Mouse (Mus musculus): ENCODE results near the gene Tnfsf12. TPM values are rescaled to one million over a fixed set of nuclear protein-coding genes. Genes with fewer than 3 reads are reported as not detected.
"Not testable (repeated sequence)": the region's sequence is repeated elsewhere in the genome, so short reads cannot be mapped to it uniquely, and the experiment has no call there.

The Tnfsf12 gene
- polyA plus RNA-seq (2012; ENCODE audit: insufficient read depth, insufficient read length, low replicate concordance, missing spikeins), result not detected in 2 replicates

- peak within 1 kb of the TSS; percentile 34 for H3K4me3 ChIP-seq (ENCODE audit: insufficient read depth, low read depth, low read length)
- no peak within 1 kb of the TSS; the same call in 1 of the 2 replicates for H3K27ac ChIP-seq (ENCODE audit: insufficient read depth, low read depth, low read length)
- peaks cover 15% of the 10 kb centered on the region for H3K4me1 ChIP-seq (ENCODE audit: control insufficient read depth, insufficient read depth, low read length)
- TF ChIP-seq CTCF (IDR thresholded peaks at IDR 0.05; ENCODE audit: insufficient read depth, low read depth, low read length), result no peak
- no peak for TF ChIP-seq POLR2A (IDR thresholded peaks at IDR 0.05; ENCODE audit: insufficient read depth, low read depth, low read length)
- WGBS, result 5% methylated on average over 40 of the region's 41 CpGs
These were observed at the start of gene Tnfsf12, which contains the start of gene Tnfsfm13 for GRCm38 (mm10) chr11:69695361-69696181. Gene Tnfsf12 (minus strand): TSS chr11:69695849. Gene Tnfsfm13 (minus strand): TSS chr11:69696098.

GRCm38 (mm10) chr11:69731408-69731807, 35.8 kb upstream of the Tnfsf12 start:
- not testable (repeated sequence) for H3K4me1 ChIP-seq (ENCODE audit: control insufficient read depth, insufficient read depth, low read length); H3K27ac ChIP-seq (ENCODE audit: insufficient read depth, low read depth, low read length); H3K4me3 ChIP-seq (ENCODE audit: insufficient read depth, low read depth, low read length)
- 90% methylated on average over 2 of the region's 3 CpGs for WGBS

GRCm38 (mm10) chr11:69729063-69729462, 33.4 kb upstream of the Tnfsf12 start:
- Histone ChIP-seq H3K4me3 (ENCODE audit: insufficient read depth, low read depth, low read length) (no peak overlapping the region), H3K27ac (ENCODE audit: insufficient read depth, low read depth, low read length) (no peak overlapping the region), H3K4me1 (ENCODE audit: control insufficient read depth, insufficient read depth, low read length) (no peaks in the 10 kb centered on the region)
- TF ChIP-seq CTCF (IDR thresholded peaks at IDR 0.05; ENCODE audit: insufficient read depth, low read depth, low read length) (no peak), POLR2A (IDR thresholded peaks at IDR 0.05; ENCODE audit: insufficient read depth, low read depth, low read length) (no peak)
- 32% methylated on average over 3 of the region's 3 CpGs for WGBS

GRCm38 (mm10) chr11:69725951-69726350, 30.3 kb upstream of the Tnfsf12 start:
- H3K27ac ChIP-seq (ENCODE audit: insufficient read depth, low read depth, low read length), result no peak overlapping the region
- TF ChIP-seq CTCF (IDR thresholded peaks at IDR 0.05; ENCODE audit: insufficient read depth, low read depth, low read length) (no peak), POLR2A (IDR thresholded peaks at IDR 0.05; ENCODE audit: insufficient read depth, low read depth, low read length) (no peak)
- H3K4me1 ChIP-seq (ENCODE audit: control insufficient read depth, insufficient read depth, low read length), result no peaks in the 10 kb centered on the region
- 48% methylated on average over 5 of the region's 5 CpGs for WGBS
- H3K4me3 ChIP-seq (ENCODE audit: insufficient read depth, low read depth, low read length), result no peak overlapping the region

- H3K4me3 ChIP-seq (ENCODE audit: insufficient read depth, low read depth, low read length), result no peak overlapping the region
- no peak overlapping the region for H3K27ac ChIP-seq (ENCODE audit: insufficient read depth, low read depth, low read length)
- 60% methylated on average over 2 of the region's 2 CpGs for WGBS
- no peaks in the 10 kb centered on the region for H3K4me1 ChIP-seq (ENCODE audit: control insufficient read depth, insufficient read depth, low read length)
- TF ChIP-seq POLR2A (IDR thresholded peaks at IDR 0.05; ENCODE audit: insufficient read depth, low read depth, low read length), result no peak
- TF ChIP-seq CTCF (IDR thresholded peaks at IDR 0.05; ENCODE audit: insufficient read depth, low read depth, low read length), result no peak
These were observed 27.4 kb upstream of the Tnfsf12 start for GRCm38 (mm10) chr11:69723074-69723473.

- Histone ChIP-seq H3K27ac (ENCODE audit: insufficient read depth, low read depth, low read length) (no peak overlapping the region), H3K4me1 (ENCODE audit: control insufficient read depth, insufficient read depth, low read length) (no peaks in the 10 kb centered on the region), H3K4me3 (ENCODE audit: insufficient read depth, low read depth, low read length) (no peak overlapping the region)
- TF ChIP-seq CTCF (IDR thresholded peaks at IDR 0.05; ENCODE audit: insufficient read depth, low read depth, low read length) (no peak), POLR2A (IDR thresholded peaks at IDR 0.05; ENCODE audit: insufficient read depth, low read depth, low read length) (no peak)
- 80% methylated on average over 6 of the region's 6 CpGs for WGBS
These were observed 25.2 kb upstream of the Tnfsf12 start for GRCm38 (mm10) chr11:69720852-69721251.

- Histone ChIP-seq H3K4me3 (ENCODE audit: insufficient read depth, low read depth, low read length) (no peak overlapping the region), H3K27ac (ENCODE audit: insufficient read depth, low read depth, low read length) (no peak overlapping the region), H3K4me1 (ENCODE audit: control insufficient read depth, insufficient read depth, low read length) (no peaks in the 10 kb centered on the region)
- 73% methylated on average over 6 of the region's 6 CpGs for WGBS
- TF ChIP-seq CTCF (IDR thresholded peaks at IDR 0.05; ENCODE audit: insufficient read depth, low read depth, low read length) (no peak), POLR2A (IDR thresholded peaks at IDR 0.05; ENCODE audit: insufficient read depth, low read depth, low read length) (no peak)
These were observed 23.8 kb upstream of the Tnfsf12 start for GRCm38 (mm10) chr11:69719423-69719822.

- TF ChIP-seq POLR2A (IDR thresholded peaks at IDR 0.05; ENCODE audit: insufficient read depth, low read depth, low read length), result no peak
- no peak for TF ChIP-seq CTCF (IDR thresholded peaks at IDR 0.05; ENCODE audit: insufficient read depth, low read depth, low read length)
- Histone ChIP-seq H3K4me3 (ENCODE audit: insufficient read depth, low read depth, low read length) (no peak overlapping the region), H3K27ac (ENCODE audit: insufficient read depth, low read depth, low read length) (no peak overlapping the region), H3K4me1 (ENCODE audit: control insufficient read depth, insufficient read depth, low read length) (no peaks in the 10 kb centered on the region)
- WGBS, result 37% methylated on average over 15 of the region's 15 CpGs
These were observed 23.0 kb upstream of the Tnfsf12 start for GRCm38 (mm10) chr11:69718661-69719060.

- 81% methylated on average over 4 of the region's 4 CpGs for WGBS
- TF ChIP-seq CTCF (IDR thresholded peaks at IDR 0.05; ENCODE audit: insufficient read depth, low read depth, low read length) (no peak), POLR2A (IDR thresholded peaks at IDR 0.05; ENCODE audit: insufficient read depth, low read depth, low read length) (no peak)
- no peak overlapping the region for H3K4me3 ChIP-seq (ENCODE audit: insufficient read depth, low read depth, low read length)
These were observed 21.3 kb upstream of the Tnfsf12 start for GRCm38 (mm10) chr11:69716953-69717352.

More at GRCm38 (mm10) chr11:69716953-69717352, 21.3 kb upstream of the Tnfsf12 start:
- H3K4me1 ChIP-seq (ENCODE audit: control insufficient read depth, insufficient read depth, low read length), result no peaks in the 10 kb centered on the region
- H3K27ac ChIP-seq (ENCODE audit: insufficient read depth, low read depth, low read length), result no peak overlapping the region

Measured in olfactory bulb, adult 2 months (tissue).